Mouse (Mus musculus): ENCODE results near the gene Gm3233.

Gene Gm3233

DNA sequence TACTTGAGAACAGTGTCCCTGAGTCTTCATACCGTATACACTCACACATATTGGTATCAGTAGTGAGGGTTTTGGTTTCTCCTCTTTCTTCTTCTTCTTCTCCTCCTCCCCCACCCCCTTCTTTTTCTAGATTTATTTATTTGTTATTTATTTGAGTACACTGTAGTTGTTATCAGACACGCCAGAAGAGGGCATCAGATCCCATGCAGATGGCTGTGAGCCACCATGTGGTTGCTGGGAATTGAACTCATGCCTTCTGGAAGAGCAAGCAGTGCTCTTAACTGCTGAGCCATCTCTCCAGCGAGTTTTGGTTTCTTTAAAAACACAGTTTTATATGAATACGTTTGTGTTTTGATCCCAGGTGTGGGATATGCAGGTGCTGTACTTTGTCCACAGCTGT lies 31.2 kb downstream of the Gm3233 start:
- in situ Hi-C loops (cut with MboI, MseI), result no loop called here

DNA sequence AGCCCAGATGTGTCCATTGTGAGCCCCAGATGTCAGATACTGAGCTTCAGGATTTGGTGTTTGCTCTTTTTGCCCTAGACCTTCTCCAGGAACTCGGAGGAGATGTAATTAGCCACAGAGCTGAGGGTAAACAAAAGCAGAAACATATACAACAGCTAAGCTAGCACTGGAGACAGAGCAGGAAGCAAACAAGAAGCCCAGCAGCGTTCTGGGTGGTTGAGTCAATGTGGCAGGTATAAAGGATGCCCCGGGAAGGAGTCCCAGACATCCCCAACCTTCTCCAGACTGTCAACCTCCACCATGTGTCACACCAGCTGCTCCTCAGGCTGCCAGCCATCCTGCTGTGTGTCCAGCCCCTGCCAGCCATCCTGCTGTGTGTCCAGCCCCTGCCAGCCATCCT lies 33.3 kb downstream of the Gm3233 start, which contains the start of gene Gm10100:
TSS of gene Gm10100 (plus strand) at position 301 of the 400 bp plus-strand sequence.
- in situ Hi-C loops (cut with MboI, MseI), result no loop called here

DNA sequence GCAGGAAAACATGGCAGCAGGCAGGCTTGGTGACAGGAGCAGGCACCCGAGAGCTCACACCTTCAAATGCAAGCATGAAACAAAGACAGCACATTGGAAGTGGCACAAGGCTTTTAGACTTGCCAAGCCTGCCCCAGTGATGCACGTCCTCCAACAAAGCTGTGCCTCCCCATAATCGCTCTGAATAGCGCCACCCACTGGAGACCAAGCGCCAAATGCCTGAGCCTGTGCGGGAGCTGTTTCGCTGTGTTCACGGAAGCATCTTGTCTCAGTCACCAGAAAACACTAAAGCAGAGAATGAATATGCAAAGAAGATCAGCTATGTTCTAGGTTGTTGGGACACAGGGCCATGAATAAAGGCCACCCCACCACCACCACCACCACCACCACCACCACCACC lies 34.6 kb downstream of the Gm3233 start:
- in situ Hi-C loops (cut with MboI, MseI), result loop anchor here (25.0 kb wide), 1 partner anchor 1012 kb away; no protein-coding TSS in a partner anchor

DNA sequence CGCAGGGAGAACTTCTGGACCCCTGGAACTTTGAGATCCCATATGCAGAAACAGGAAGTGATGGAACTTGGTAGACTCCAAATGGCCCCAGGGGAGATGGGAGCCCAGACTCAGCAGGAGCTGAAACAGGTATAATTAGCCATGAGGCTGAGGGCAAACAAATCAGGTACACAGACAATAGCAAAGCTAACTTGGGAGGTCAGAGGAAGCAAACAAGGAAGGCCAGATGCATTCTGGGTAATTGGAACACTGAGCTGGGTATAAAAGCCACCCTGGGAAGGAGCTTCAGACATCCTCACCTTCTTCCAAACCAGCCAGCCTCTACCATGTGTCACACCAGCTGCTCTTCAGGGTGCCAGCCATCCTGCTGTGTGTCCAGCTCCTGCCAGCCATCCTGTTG lies 39.2 kb downstream of the Gm3233 start, which contains the start of gene Krtap12-1:
TSS of gene Krtap12-1 (plus strand) at position 301 of the 400 bp plus-strand sequence.
- in situ Hi-C loops (cut with MboI, MseI), result loop anchor here (25.0 kb wide), 1 partner anchor 1017 kb away; no protein-coding TSS in a partner anchor

DNA sequence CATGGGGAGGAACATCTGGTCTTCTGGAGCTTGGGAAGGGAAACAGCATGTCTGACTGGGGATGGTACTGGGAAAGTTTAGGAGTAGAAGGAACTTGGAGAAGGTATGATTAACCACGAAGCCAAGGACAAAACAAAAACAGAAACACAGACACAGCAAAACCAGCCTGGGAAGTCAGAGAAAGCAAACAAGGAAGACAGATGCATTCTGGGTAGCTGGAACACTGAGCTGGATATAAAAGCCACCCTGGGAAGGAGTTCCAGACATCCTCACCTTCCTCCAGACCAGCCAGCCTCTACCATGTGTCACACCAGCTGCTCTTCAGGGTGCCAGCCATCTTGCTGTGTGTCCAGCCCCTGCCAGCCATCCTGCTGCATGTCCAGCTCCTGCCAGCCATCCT lies 44.0 kb downstream of the Gm3233 start, which contains the start of gene Gm10142:
TSS of gene Gm10142 (plus strand) at position 301 of the 400 bp plus-strand sequence.
- in situ Hi-C loops (cut with MboI, MseI), result loop anchor here (25.0 kb wide), 1 partner anchor 1022 kb away; no protein-coding TSS in a partner anchor

DNA sequence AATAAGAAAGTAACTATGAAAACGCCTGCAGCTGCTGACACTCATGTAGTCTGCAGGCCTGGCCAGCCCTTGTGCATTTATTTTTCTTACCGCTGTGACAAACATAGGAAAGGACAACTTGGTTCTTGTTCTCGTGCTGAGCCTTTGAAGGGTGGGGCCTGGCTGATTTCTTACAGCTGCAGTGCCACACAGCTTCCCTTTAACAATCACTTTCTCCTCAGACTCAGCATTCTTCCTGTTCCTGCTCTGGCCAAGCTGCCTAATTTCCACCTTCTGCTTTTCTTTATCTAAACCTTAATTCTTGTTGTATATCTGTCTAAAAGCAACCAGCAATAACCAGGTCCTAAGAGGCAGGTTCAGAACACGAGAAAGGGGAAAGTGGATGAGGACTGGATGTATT lies 45.7 kb downstream of the Gm3233 start:
- in situ Hi-C loops (cut with MboI, MseI), result loop anchor here (25.0 kb wide), 1 partner anchor 1024 kb away; no protein-coding TSS in a partner anchor

DNA sequence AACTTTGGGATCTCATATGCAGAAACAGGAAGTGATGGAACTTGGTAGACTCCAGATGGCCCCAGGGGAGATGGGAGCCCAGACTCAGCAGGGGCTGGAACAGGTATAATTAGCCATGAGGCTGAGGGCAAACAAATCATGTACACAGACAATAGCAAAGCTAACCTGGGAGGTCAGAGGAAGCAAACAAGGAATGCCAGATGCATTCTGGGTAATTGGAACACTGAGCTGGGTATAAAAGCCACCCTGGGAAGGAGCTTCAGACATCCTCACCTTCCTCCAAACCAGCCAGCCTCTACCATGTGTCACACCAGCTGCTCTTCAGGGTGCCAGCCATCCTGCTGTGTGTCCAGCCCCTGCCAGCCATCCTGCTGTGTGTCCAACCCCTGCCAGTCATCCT lies 48.3 kb downstream of the Gm3233 start, which contains the start of gene Gm10024:
TSS of gene Gm10024 (plus strand) at position 301 of the 400 bp plus-strand sequence.
- in situ Hi-C loops (cut with MboI, MseI), result loop anchor here (25.0 kb wide), 1 partner anchor 1026 kb away; no protein-coding TSS in a partner anchor

DNA sequence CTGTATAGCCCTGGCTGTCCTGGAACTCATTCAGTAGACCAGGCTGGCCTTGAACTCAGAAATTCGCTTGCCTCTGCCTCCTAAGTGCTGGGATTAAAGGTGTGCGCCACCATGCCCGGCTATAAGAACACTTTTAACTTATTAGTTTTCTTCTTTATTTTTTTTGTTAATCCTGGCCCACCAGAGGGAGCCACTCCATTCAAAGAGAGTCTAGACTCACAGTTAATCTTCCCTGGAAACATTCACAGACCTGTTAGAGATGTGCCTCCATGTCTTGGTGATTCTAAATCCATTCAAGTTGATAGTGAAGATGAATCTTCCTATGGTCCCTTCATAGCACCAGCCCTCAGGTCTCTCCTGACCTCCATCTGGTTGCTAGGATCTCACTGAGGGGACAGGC lies 49.7 kb downstream of the Gm3233 start:
- in situ Hi-C loops (cut with MboI, MseI), result loop anchor here (25.0 kb wide), 1 partner anchor 1027 kb away; no protein-coding TSS in a partner anchor

Measured in T-helper 1 cell (primary cell).